Mouse (Mus musculus) C2C12 (cell line): Measurements from ENCODE around the gene Enpp6. TPM values are rescaled to one million over a fixed set of nuclear protein-coding genes. Genes with fewer than 3 reads are reported as not detected.

Source experiments
- H3K27me3 ChIP-seq: one replicate; pipeline ENCODE4 v1.6.1; 2011; ENCODE audit not compliant: control insufficient read depth, insufficient read depth, insufficient read length
- H3K36me3 ChIP-seq: one replicate; pipeline ENCODE4 v1.6.1; 2011; ENCODE audit not compliant: control insufficient read depth, insufficient read depth
- H3K4me3 ChIP-seq: one replicate; pipeline ENCODE4 v1.5.1; 2011; ENCODE audit warnings: mild to moderate bottlenecking, control low read depth; ENCODE audit not compliant: poor library complexity, insufficient read depth, severe bottlenecking
- H3K79me2 ChIP-seq: one replicate; pipeline ENCODE4 v1.6.1; 2011; ENCODE audit not compliant: control insufficient read depth, insufficient read depth
- H3K79me3 ChIP-seq: one replicate; pipeline ENCODE4 v1.6.1; 2011; ENCODE audit warnings: low read depth, control low read depth
- H3ac ChIP-seq: one replicate; pipeline ENCODE3; 2011; ENCODE audit warnings: low read depth; ENCODE audit not compliant: control insufficient read depth, insufficient read length
- CEBPB ChIP-seq: IDR thresholded peaks from one replicate; pipeline ENCODE4 v1.6.1; 2011; ENCODE audit warnings: low read depth, mild to moderate bottlenecking, control low read depth, moderate library complexity
- CTCF ChIP-seq: IDR thresholded peaks from one replicate; pipeline ENCODE4 v1.5.1; 2011; ENCODE audit not compliant: control insufficient read depth, insufficient read depth, insufficient read length
- FOSL1 ChIP-seq: IDR thresholded peaks from one replicate; pipeline ENCODE4 v1.8.0; 2011; ENCODE audit warnings: mild to moderate bottlenecking, low read length; ENCODE audit not compliant: poor library complexity, insufficient read depth, severe bottlenecking
- MAX ChIP-seq: IDR thresholded peaks from one replicate; pipeline ENCODE4 v1.6.1; 2011; ENCODE audit warnings: mild to moderate bottlenecking, control low read depth
- MYOD1 ChIP-seq: IDR thresholded peaks from one replicate; pipeline ENCODE4 v1.6.1; 2011; ENCODE audit warnings: low read depth; ENCODE audit not compliant: control insufficient read depth, insufficient read length
- MYOG ChIP-seq: IDR thresholded peaks from one replicate; pipeline ENCODE4 v1.6.1; 2011; ENCODE audit not compliant: control insufficient read depth, insufficient read length; ENCODE audit errors: extremely low read depth
- USF1 ChIP-seq: IDR thresholded peaks from one replicate; pipeline ENCODE4 v1.6.1; 2011; ENCODE audit warnings: low read depth, mild to moderate bottlenecking, control low read depth, moderate library complexity
- polyA plus RNA-seq: library from polyadenylated mRNA; unstranded; fragments of >200 nt; fragmentation: generic; extraction: Trizol; gene quantifications from one replicate; pipeline ENCODE4 v1.2.1, GENCODE M21; 2012; ENCODE audit warnings: missing spikeins

The Enpp6 gene
- polyA plus RNA-seq, 1 experiment = not detected

- Histone ChIP-seq H3K79me3 (no peaks in the 10 kb centered on the region), H3K4me3 (no peak overlapping the region), H3ac (no peak overlapping the region), H3K79me2 (no peaks in the 10 kb centered on the region), H3K27me3 (peaks cover 5% of the 10 kb centered on the region), H3K36me3 (no peaks in the 10 kb centered on the region)
- TF ChIP-seq MAX (no peak), FOSL1 (no peak), MYOG (no peak), CTCF (no peak), MYOD1 (no peak), CEBPB (no peak), USF1 (no peak)
Measured at GRCm38 (mm10) chr8:46965812-46966211, 20.9 kb upstream of the Enpp6 start.

GRCm38 (mm10) chr8:46968721-46969120, 18.0 kb upstream of the Enpp6 start:
- TF ChIP-seq MAX = no peak
- TF ChIP-seq USF1 = no peak
- TF ChIP-seq FOSL1 = no peak
- TF ChIP-seq CTCF = no peak
- H3K79me3 ChIP-seq = no peaks in the 10 kb centered on the region
- no peak overlapping the region for H3ac ChIP-seq
- H3K27me3 ChIP-seq = peaks cover 5% of the 10 kb centered on the region
- H3K4me3 ChIP-seq = no peak overlapping the region
- H3K79me2 ChIP-seq = no peaks in the 10 kb centered on the region
- no peaks in the 10 kb centered on the region for H3K36me3 ChIP-seq

DNA sequence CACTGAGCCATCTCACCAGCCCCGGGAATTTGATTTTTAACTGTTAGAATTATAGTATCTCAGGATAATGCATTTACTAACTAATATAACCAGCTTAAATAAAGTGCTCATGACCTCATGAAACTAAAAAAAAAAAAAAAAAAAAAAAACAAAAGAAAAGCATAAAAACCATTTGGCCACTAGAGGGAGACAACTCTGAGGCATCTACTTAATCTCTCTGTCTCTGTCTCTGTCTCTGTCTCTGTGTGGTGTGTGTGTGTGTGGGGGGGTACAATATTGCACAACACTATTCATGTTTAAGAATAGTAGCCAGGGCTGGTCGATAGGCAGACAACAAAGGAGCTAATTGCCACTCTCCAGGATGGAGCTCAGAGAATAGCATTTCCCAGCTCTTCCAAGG, 17.3 kb upstream of the Enpp6 start:
- Histone ChIP-seq H3K79me2 (no peaks in the 10 kb centered on the region), H3K27me3 (peaks cover 3% of the 10 kb centered on the region), H3ac (no peak overlapping the region), H3K36me3 (no peaks in the 10 kb centered on the region), H3K79me3 (no peaks in the 10 kb centered on the region), H3K4me3 (no peak overlapping the region)
- TF ChIP-seq MAX (no peak), FOSL1 (no peak), USF1 (no peak), MYOD1 (no peak), CEBPB (no peak), MYOG (no peak), CTCF (no peak)

GRCm38 (mm10) chr8:46977376-46977775, 9.3 kb upstream of the Enpp6 start:
- no peaks in the 10 kb centered on the region for H3K79me2 ChIP-seq
- no peak for TF ChIP-seq MYOD1
- TF ChIP-seq FOSL1 = no peak
- no peak for TF ChIP-seq MAX
- TF ChIP-seq CTCF = no peak
- TF ChIP-seq CEBPB = no peak
- TF ChIP-seq USF1 = no peak
- no peak for TF ChIP-seq MYOG
- H3K36me3 ChIP-seq = no peaks in the 10 kb centered on the region
- no peaks in the 10 kb centered on the region for H3K79me3 ChIP-seq
- H3ac ChIP-seq = no peak overlapping the region
- H3K27me3 ChIP-seq = peaks cover 3% of the 10 kb centered on the region
- no peak overlapping the region for H3K4me3 ChIP-seq

GRCm38 (mm10) chr8:46982166-46982565, 4.5 kb upstream of the Enpp6 start:
- no peaks in the 10 kb centered on the region for H3K79me2 ChIP-seq
- TF ChIP-seq MYOD1 (no peak), MYOG (no peak), USF1 (no peak), CTCF (no peak), CEBPB (no peak), FOSL1 (no peak), MAX (no peak)
- H3ac ChIP-seq = no peak overlapping the region
- H3K79me3 ChIP-seq = no peaks in the 10 kb centered on the region
- no peak overlapping the region for H3K4me3 ChIP-seq
- H3K27me3 ChIP-seq = peaks cover 23% of the 10 kb centered on the region
- no peaks in the 10 kb centered on the region for H3K36me3 ChIP-seq

DNA sequence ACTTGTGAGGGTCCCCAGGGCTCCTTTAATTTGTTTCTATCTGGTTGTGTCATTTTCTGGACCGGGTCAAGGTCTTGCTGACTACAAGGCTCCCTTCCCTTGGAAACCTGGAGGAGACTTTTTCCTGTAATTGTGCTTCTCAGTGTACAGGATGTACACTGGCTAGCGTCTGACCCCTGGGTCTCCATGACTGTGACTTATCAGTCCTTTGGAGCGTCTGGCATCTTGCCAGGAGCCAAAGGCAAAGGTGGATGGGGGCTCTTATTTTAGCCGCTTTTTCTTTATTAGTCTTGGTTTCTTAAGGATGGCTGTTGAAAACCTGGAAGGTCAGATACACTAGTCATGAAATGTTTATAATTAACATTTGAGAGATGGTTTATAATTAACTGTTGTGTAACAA, 3.9 kb upstream of the Enpp6 start:
- peaks cover 29% of the 10 kb centered on the region for H3K27me3 ChIP-seq
- H3K79me3 ChIP-seq = no peaks in the 10 kb centered on the region
- no peak overlapping the region for H3ac ChIP-seq
- H3K36me3 ChIP-seq = no peaks in the 10 kb centered on the region
- no peak for TF ChIP-seq CEBPB
- no peak for TF ChIP-seq MYOD1
- no peak overlapping the region for H3K4me3 ChIP-seq
- no peaks in the 10 kb centered on the region for H3K79me2 ChIP-seq
